Mouse (Mus musculus) limb, embryonic 14.5 days (tissue): Measurements from ENCODE around the gene Sel1l. TPM values are rescaled to one million over a fixed set of nuclear protein-coding genes. Genes with fewer than 3 reads are reported as not detected.

Experiments
- ATAC-seq: fragments of 200-750 bp; cut with Nextera tagmentation; 2 replicates; pipeline ENCODE4 v1.8.0; 2017; ENCODE audit warnings: low read depth, moderate number of reproducible peaks, moderate TSS enrichment; ENCODE audit not compliant: low FRiP score
- DNase-seq: peaks from one replicate; pipeline ENCODE4 v3.0.0-alpha.2; 2015; ENCODE audit warnings: low spot score
- H3K27ac ChIP-seq: fragments of 300-500 bp; sonication (generic); replicated peaks from 2 replicates; pipeline ENCODE4 v1.5.1; 2014; ENCODE audit warnings: low read depth, mild to moderate bottlenecking, low read length, moderate library complexity, mixed read lengths
- H3K27me3 ChIP-seq: fragments of 300-500 bp; sonication (generic); 2 replicates; pipeline ENCODE4 v1.6.1; 2014; ENCODE audit warnings: low read length, mixed read lengths; ENCODE audit not compliant: control insufficient read depth, insufficient read depth
- H3K36me3 ChIP-seq: fragments of 300-500 bp; sonication (generic); 2 replicates; pipeline ENCODE4 v1.6.1; 2014; ENCODE audit warnings: mild to moderate bottlenecking, low read length, moderate library complexity, mixed read lengths; ENCODE audit not compliant: control insufficient read depth, insufficient read depth
- H3K4me1 ChIP-seq: fragments of 300-500 bp; sonication (generic); 2 replicates; pipeline ENCODE4 v1.6.1; 2014; ENCODE audit warnings: antibody characterized with exemption, low read length, mixed read lengths; ENCODE audit not compliant: control insufficient read depth, insufficient read depth
- H3K4me2 ChIP-seq: fragments of 300-500 bp; sonication (generic); replicated peaks from 2 replicates; pipeline ENCODE4 v1.6.1; 2014; ENCODE audit warnings: low read depth, mild to moderate bottlenecking, low read length, moderate library complexity; ENCODE audit not compliant: severe bottlenecking
- H3K4me3 ChIP-seq: fragments of 300-500 bp; sonication (generic); replicated peaks from 2 replicates; pipeline ENCODE4 v1.5.1; 2014; ENCODE audit warnings: low read length
- H3K9ac ChIP-seq: fragments of 300-500 bp; sonication (generic); 2 replicates; pipeline ENCODE4 v1.6.1; 2014; ENCODE audit warnings: mild to moderate bottlenecking, low read depth, low read length, moderate library complexity; ENCODE audit not compliant: severe bottlenecking
- H3K9me3 ChIP-seq: fragments of 300-500 bp; sonication (generic); 2 replicates; pipeline ENCODE4 v1.6.1; 2016; ENCODE audit warnings: low read length; ENCODE audit not compliant: control insufficient read depth
- POLR2A ChIP-seq: fragments of 200-500 bp; IDR thresholded peaks from 2 replicates; pipeline ENCODE4 v1.8.0; 2012; ENCODE audit warnings: inconsistent platforms, mild to moderate bottlenecking, moderate library complexity, borderline replicate concordance; ENCODE audit not compliant: insufficient read depth, insufficient read length; ENCODE audit errors: extremely low read depth
- WGBS: fragments of 180-500 bp; shearing (Covaris S2); extraction: QIAGEN DNeasy Blood & Tissue Kit; methylation state at CpG from one replicate; pipeline ENCODE4 v1.1.7; 2014; 5-methylcytosine and 5-hydroxymethylcytosine counted together
- polyA plus RNA-seq, 2 experiments: library from polyadenylated mRNA; depleted of rRNA in 1 of 2; stranded (reverse) in 1 of 2; unstranded in 1 of 2; fragments of >200 nt; fragmentation: Nextera tagmentation in 1 of 2; extraction: Ambion mirVana in 1 of 2; gene quantifications; 2 replicates each; pipeline versions ENCODE4 v1.2.1 to v1.2.3; 2012 to 2014

Sel1l gene
- polyA plus RNA-seq, 2 experiments, result 50.6 to 81.0 TPM

- H3K4me3 ChIP-seq, result no peak overlapping the region
- no peak for ATAC-seq
- H3K4me1 ChIP-seq, result no peaks in the 10 kb centered on the region
- DNase-seq, result no peak
- H3K9ac ChIP-seq, result no peak overlapping the region
- no peak overlapping the region for H3K27ac ChIP-seq
- H3K9me3 ChIP-seq, result no peaks in the 10 kb centered on the region
- peaks cover 21% of the 10 kb centered on the region for H3K36me3 ChIP-seq
- no peaks in the 10 kb centered on the region for H3K27me3 ChIP-seq
- no peak for TF ChIP-seq POLR2A
- no peak overlapping the region for H3K4me2 ChIP-seq
- WGBS, result 84% methylated on average over 3 of the region's 3 CpGs
Measured at GRCm38 (mm10) chr12:91804262-91804661, 44.7 kb downstream of the Sel1l start.

GRCm38 (mm10) chr12:91803207-91803932 lies 45.6 kb downstream of the Sel1l start:
- no peaks in the 10 kb centered on the region for H3K9me3 ChIP-seq

DNA sequence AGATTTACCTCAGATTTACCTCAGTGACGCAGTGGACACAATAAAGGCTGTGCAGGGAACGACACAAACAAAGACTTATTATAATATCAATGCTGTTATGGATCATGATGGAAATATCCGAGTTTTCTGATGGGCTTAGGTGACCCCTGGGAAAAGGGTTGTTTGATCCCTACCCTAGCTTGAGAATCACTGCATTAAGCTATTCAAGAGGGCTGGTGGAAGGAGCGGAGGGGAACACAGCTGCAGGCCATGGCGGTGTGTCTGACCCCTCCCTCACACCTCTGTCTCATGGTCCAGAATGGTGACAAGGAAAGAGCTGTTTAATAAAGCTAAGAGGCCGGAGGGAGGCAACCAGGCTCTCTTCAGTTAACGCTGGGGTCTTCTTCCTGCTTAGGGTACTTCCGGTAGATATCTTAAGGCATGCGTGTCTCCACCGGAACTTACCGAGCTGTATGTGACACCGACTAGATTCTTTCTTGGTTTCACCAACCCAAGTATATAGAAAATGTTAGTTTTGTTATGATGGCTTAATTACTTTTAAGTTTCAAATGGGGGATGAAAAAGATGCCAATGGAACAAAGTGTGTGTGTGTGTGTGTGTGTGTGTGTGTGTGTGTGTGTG lies 46.3 kb downstream of the Sel1l start:
- H3K4me1 ChIP-seq, result no peaks in the 10 kb centered on the region
- peaks cover 7% of the 10 kb centered on the region for H3K36me3 ChIP-seq
- H3K4me3 ChIP-seq, result no peak overlapping the region
- TF ChIP-seq POLR2A, result no peak
- H3K27me3 ChIP-seq, result no peaks in the 10 kb centered on the region
- DNase-seq (no peak), ATAC-seq (no peak)
- WGBS, result 89% methylated on average over 12 of the region's 12 CpGs
- H3K4me2 ChIP-seq, result no peak overlapping the region
- no peak overlapping the region for H3K9ac ChIP-seq
- no peak overlapping the region for H3K27ac ChIP-seq
- H3K9me3 ChIP-seq, result no peaks in the 10 kb centered on the region

More at GRCm38 (mm10) chr12:91803207-91803932, 45.6 kb downstream of the Sel1l start:
- DNase-seq (no peak), ATAC-seq (no peak)
- Histone ChIP-seq H3K27ac (no peak overlapping the region), H3K4me2 (no peak overlapping the region), H3K27me3 (no peaks in the 10 kb centered on the region), H3K4me3 (no peak overlapping the region), H3K4me1 (no peaks in the 10 kb centered on the region), H3K9ac (no peak overlapping the region), H3K36me3 (peaks cover 12% of the 10 kb centered on the region)
- TF ChIP-seq POLR2A, result no peak
- 83% methylated on average over 13 of the region's 13 CpGs for WGBS

DNA sequence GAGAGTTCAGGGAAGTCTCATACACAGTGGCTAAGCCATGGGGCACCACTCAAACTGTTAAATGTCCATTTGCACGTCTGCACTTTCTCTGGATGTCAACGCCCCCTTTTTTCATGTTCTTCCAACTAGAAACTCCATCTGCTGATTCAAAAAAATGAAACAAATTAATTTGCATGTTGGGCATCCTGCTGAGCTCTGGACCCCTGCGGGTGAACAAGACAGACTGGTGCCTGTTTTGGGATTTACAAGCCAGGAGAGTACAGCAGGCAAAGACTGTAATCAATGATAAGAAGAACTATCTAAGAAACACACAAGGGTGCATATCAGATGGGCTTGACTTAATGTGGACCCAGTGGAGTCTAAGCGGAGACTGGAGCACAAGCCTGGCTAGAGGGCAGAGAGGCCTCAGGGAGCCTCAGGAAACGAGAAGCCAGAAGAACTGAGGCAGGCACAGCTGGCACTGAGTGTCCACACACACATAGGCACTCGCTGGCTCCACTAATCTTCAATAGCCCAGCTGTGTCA lies 48.0 kb downstream of the Sel1l start:
- Histone ChIP-seq H3K4me2 (no peak overlapping the region), H3K9me3 (no peaks in the 10 kb centered on the region), H3K4me3 (no peak overlapping the region), H3K27me3 (no peaks in the 10 kb centered on the region), H3K4me1 (no peaks in the 10 kb centered on the region), H3K36me3 (no peaks in the 10 kb centered on the region; the same call in 1 of the 2 replicates), H3K27ac (no peak overlapping the region), H3K9ac (no peak overlapping the region)
- 77% methylated on average over 6 of the region's 6 CpGs for WGBS
- no peak for ATAC-seq
- DNase-seq, result no peak
- no peak for TF ChIP-seq POLR2A

- no peak for ATAC-seq
- 78% methylated on average over 12 of the region's 12 CpGs for WGBS
Measured at GRCm38 (mm10) chr12:91799821-91800335, 49.1 kb downstream of the Sel1l start.

More at GRCm38 (mm10) chr12:91799821-91800335, 49.1 kb downstream of the Sel1l start:
- no peak for TF ChIP-seq POLR2A
- no peak overlapping the region for H3K4me3 ChIP-seq
- no peaks in the 10 kb centered on the region for H3K4me1 ChIP-seq
- no peak for DNase-seq
- no peak overlapping the region for H3K27ac ChIP-seq
- H3K36me3 ChIP-seq, result no peaks in the 10 kb centered on the region
- no peaks in the 10 kb centered on the region for H3K9me3 ChIP-seq
- H3K27me3 ChIP-seq, result no peaks in the 10 kb centered on the region
- H3K9ac ChIP-seq, result no peak overlapping the region
- no peak overlapping the region for H3K4me2 ChIP-seq
